Mouse (Mus musculus) midbrain, embryonic 13.5 days (tissue): ENCODE measurements at regions not wholly inside any gene's neighbourhood (a gene's known extent, or its start where the extent isn't known, plus 50 kb on each side); places are given as distances from the start of the nearest gene placed in this dataset.

Source experiments
- ATAC-seq: fragments of 200-750 bp; cut with Nextera tagmentation; 2 replicates; pipeline ENCODE4 v1.8.0; 2017; ENCODE audit warnings: mild to moderate bottlenecking, moderate TSS enrichment, moderate library complexity
- H3K27ac ChIP-seq: fragments of 300-500 bp; sonication (generic); 2 replicates; pipeline ENCODE4 v1.5.1; 2015; ENCODE audit warnings: inconsistent platforms, mild to moderate bottlenecking, moderate library complexity
- H3K27me3 ChIP-seq: fragments of 300-500 bp; sonication (generic); 2 replicates; pipeline ENCODE4 v1.6.1; 2015; ENCODE audit warnings: mild to moderate bottlenecking, inconsistent platforms
- H3K36me3 ChIP-seq: fragments of 300-500 bp; sonication (generic); 2 replicates; pipeline ENCODE4 v1.6.1; 2015; ENCODE audit warnings: mild to moderate bottlenecking, inconsistent platforms
- H3K4me1 ChIP-seq: fragments of 300-500 bp; sonication (generic); replicated peaks from 2 replicates; pipeline ENCODE4 v1.6.1; 2015; ENCODE audit warnings: inconsistent platforms
- H3K4me2 ChIP-seq: fragments of 300-500 bp; sonication (generic); replicated peaks from 2 replicates; pipeline ENCODE4 v1.6.1; 2015; ENCODE audit warnings: moderate library complexity, mild to moderate bottlenecking, inconsistent platforms
- H3K4me3 ChIP-seq: fragments of 300-500 bp; sonication (generic); replicated peaks from 2 replicates; pipeline ENCODE4 v1.5.1; 2015; ENCODE audit warnings: mild to moderate bottlenecking, inconsistent platforms
- H3K9ac ChIP-seq: fragments of 300-500 bp; sonication (generic); replicated peaks from 2 replicates; pipeline ENCODE4 v1.6.1; 2015; ENCODE audit warnings: mild to moderate bottlenecking, inconsistent platforms
- H3K9me3 ChIP-seq: fragments of 300-500 bp; sonication (generic); 2 replicates; pipeline ENCODE4 v1.6.1; 2016; ENCODE audit warnings: mild to moderate bottlenecking, inconsistent platforms
- WGBS: fragments of 180-500 bp; shearing (Covaris S2); methylation state at CpG from one replicate; pipeline ENCODE4 v1.1.7; 2015; 5-methylcytosine and 5-hydroxymethylcytosine counted together

DNA sequence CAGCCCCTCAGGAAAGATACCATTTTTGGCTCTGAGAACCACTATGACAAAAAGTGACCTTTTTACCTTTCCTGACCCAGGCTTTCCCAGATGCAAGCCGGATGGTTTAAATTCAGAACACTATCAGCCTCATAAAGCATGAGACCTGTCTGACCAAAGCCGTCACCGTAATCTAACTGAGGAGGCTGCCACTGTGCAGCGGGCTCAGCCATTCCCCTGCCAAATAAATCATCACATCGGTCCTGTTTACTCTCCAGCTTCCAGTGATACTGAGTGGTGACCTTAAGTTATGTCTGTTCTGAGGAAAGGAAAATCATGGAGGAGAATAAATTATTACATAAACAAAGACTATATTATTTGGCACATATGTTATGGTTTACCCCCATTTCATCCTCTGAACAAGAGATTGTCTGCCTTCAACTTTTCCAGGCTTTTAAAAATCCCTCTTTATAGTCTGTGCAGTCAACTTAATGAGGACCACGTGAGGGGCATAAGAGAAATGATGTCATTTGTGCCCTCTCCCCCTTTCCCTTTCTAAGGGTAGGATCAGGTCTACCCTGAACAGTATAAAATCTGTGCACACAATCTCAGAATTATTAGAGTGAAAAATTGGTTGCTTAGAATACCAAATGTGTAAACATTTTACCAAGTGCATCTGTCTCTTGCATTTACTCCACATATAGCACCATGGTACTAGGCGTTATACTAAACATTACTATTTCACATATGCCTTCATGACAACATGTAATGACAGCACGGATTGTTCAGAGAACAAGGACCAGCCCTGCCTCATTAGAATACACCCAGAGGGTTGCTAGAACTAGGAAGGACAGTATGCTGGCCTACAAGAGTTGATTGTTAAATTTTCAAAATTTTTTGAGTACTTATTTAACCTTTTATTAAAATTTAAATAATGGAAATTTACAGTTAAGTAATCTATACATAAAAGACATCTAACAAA lies 401.9 kb upstream of the Xrcc4 start:
- ATAC-seq, result no peak
- Histone ChIP-seq H3K9me3 (no peaks in the 10 kb centered on the region), H3K9ac (no peak overlapping the region), H3K4me1 (no peaks in the 10 kb centered on the region), H3K4me3 (no peak overlapping the region), H3K4me2 (no peak overlapping the region), H3K27me3 (no peaks in the 10 kb centered on the region), H3K27ac (no peak overlapping the region), H3K36me3 (no peaks in the 10 kb centered on the region)
- WGBS, result 64% methylated on average over 8 of the region's 8 CpGs

DNA sequence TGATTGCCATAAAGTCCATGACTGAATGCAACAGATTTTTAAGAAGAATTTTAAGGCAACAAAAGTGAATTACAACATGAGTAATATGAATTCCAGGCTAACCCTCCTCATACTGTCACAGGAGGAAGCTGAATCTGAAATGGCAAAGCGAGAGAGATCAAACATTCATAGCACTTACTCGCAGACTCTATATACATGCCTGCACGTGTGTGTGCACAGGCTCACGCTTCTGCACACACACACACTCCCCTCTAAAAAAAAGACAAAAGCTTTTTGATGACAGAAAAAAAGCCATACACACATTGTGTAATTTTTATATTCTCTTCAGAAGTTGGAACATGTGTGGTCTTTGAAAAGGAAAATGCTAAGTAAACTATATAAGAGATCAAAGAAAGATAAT lies 391.1 kb upstream of the Xrcc4 start:
- 93% methylated on average over 4 of the region's 4 CpGs for WGBS
- no peak overlapping the region for H3K27ac ChIP-seq
- H3K4me2 ChIP-seq, result no peak overlapping the region
- H3K9ac ChIP-seq, result no peak overlapping the region
- ATAC-seq, result no peak
- H3K4me3 ChIP-seq, result no peak overlapping the region
- H3K27me3 ChIP-seq, result no peaks in the 10 kb centered on the region
- no peaks in the 10 kb centered on the region for H3K9me3 ChIP-seq
- no peaks in the 10 kb centered on the region for H3K36me3 ChIP-seq
- H3K4me1 ChIP-seq, result no peaks in the 10 kb centered on the region

DNA sequence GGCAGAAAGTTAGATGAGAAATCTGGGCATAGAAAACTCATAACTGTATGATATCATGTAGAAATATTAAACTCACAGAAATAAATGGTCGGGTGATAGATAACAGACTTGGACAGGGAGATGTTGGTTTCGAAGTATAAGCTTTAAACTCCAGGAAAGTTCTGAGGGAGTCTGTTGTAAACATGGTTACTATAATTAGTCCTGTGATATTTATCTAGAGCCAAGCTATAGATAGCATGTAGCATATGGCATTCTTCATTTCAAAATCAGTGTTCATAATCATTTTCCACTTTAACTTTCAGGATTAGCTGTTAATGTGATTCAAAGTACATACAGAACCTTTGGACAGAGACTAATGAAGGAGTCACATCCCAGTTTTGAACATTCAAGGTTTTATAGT lies 387.5 kb upstream of the Xrcc4 start:
- no peak overlapping the region for H3K27ac ChIP-seq
- H3K4me1 ChIP-seq, result no peaks in the 10 kb centered on the region
- no peak overlapping the region for H3K4me3 ChIP-seq
- no peaks in the 10 kb centered on the region for H3K27me3 ChIP-seq
- no peak for ATAC-seq
- H3K4me2 ChIP-seq, result no peak overlapping the region
- H3K9me3 ChIP-seq, result no peaks in the 10 kb centered on the region
- WGBS, result 93% methylated on average over 2 of the region's 2 CpGs
- no peak overlapping the region for H3K9ac ChIP-seq
- no peaks in the 10 kb centered on the region for H3K36me3 ChIP-seq

DNA sequence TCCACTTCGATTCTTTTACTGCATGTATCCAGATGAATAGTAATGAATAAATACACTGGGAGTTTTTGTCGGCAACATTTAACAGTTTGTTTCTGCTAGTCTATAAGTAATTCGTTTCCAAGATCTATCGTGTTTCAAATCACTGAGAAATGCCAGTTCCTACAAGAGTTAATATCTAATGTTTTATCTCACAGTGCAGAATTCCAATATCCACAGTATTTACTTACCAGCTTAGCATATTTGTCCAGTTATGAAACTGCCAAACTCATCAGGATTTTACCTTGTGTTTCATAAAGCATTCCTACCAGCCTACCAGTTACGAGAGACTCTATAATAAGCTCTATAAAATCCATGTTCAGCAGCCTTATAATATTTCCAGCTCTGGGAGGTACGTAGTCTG lies 385.1 kb upstream of the Xrcc4 start:
- Histone ChIP-seq H3K9me3 (no peaks in the 10 kb centered on the region), H3K4me2 (no peak overlapping the region), H3K36me3 (no peaks in the 10 kb centered on the region), H3K4me1 (no peaks in the 10 kb centered on the region), H3K4me3 (no peak overlapping the region), H3K27ac (no peak overlapping the region), H3K9ac (no peak overlapping the region), H3K27me3 (no peaks in the 10 kb centered on the region)
- ATAC-seq, result no peak
- WGBS, result 91% methylated on average over 6 of the region's 6 CpGs

DNA sequence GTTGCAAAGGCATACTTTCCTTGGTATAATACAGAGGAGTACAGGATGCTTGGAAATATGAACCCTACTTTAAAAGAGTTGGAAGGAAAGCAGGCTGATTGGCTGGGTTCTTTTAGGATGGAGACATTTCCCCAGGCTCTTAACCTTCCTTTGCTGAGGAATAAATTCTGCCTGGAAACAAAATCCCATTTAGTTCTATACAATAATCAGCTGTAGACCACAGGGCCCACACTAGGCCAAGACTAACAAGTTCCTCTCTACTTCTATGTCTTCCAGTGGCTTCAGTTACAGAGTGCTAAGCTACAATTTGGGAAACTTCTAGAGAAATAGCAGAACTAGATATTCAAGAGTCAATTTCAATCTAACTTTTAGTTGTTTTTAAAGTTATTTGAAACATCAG lies 384.6 kb upstream of the Xrcc4 start:
- Histone ChIP-seq H3K27me3 (no peaks in the 10 kb centered on the region), H3K27ac (no peak overlapping the region), H3K9me3 (no peaks in the 10 kb centered on the region), H3K4me1 (no peaks in the 10 kb centered on the region), H3K9ac (no peak overlapping the region), H3K4me2 (no peak overlapping the region), H3K36me3 (no peaks in the 10 kb centered on the region), H3K4me3 (no peak overlapping the region)
- no peak for ATAC-seq

DNA sequence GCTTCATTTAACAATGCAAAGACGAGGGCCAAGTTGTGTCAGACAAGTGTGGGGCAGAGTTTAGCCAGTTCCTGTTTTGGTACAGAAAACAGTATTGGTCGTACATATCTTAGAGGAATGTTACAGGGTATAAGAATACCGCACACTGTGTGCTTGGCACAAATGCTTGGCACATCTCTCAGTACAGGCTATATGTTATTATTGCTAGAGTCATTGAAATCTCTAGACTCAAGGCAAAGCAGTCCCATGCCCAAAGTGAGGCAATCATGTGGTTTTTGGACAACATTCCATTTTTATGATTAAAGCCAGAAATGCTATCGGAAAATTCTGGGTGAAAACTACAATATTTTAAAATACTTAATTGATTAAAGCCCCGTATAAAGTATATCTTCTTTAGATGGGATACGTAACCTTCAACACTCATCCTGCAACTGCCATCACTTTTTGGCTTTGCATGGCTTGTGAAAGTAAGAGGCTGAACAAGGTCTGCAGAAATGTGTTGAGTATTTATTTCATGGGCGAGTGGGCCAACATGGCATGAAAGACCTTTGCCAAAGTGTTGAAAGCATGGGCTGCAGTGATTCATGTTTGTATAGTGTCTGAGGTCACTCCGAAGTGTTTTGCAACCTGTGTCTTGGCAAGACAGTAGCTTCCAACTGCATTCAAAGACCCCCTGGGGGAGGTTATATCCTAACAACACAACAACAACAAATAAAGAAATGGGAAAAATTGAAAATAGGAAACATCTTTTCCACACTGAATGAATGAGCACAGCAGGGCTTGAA lies 383.8 kb upstream of the Xrcc4 start:
- H3K27ac ChIP-seq, result no peak overlapping the region
- no peak overlapping the region for H3K4me3 ChIP-seq
- no peak overlapping the region for H3K9ac ChIP-seq
- H3K4me2 ChIP-seq, result no peak overlapping the region
- no peak for ATAC-seq
- no peaks in the 10 kb centered on the region for H3K36me3 ChIP-seq
- no peaks in the 10 kb centered on the region for H3K4me1 ChIP-seq
- WGBS, result 84% methylated on average over 8 of the region's 8 CpGs
- no peaks in the 10 kb centered on the region for H3K9me3 ChIP-seq
- no peaks in the 10 kb centered on the region for H3K27me3 ChIP-seq

DNA sequence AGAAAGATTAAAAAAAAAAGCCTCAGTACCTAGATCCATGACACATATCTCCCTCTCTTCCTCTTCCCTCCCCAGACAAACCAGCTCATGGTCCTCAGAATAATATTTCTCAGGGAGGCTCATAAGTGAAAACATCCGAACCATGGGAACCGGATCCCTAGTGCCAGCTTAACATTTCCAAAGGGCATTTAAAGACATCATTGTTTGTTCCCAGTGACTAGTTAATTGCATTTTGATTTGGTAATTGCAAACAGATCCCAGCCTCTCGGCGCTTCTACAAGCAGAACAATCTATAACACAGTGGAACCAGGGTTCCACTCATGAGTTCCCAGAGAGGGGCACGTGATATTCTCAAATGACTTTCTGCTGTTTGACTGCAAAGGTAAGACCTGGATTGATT lies 376.7 kb upstream of the Xrcc4 start:
- Histone ChIP-seq H3K36me3 (no peaks in the 10 kb centered on the region), H3K27ac (no peak overlapping the region), H3K9me3 (no peaks in the 10 kb centered on the region), H3K27me3 (no peaks in the 10 kb centered on the region), H3K4me2 (no peak overlapping the region), H3K9ac (no peak overlapping the region), H3K4me3 (no peak overlapping the region), H3K4me1 (no peaks in the 10 kb centered on the region)
- 77% methylated on average over 5 of the region's 5 CpGs for WGBS
- no peak for ATAC-seq

DNA sequence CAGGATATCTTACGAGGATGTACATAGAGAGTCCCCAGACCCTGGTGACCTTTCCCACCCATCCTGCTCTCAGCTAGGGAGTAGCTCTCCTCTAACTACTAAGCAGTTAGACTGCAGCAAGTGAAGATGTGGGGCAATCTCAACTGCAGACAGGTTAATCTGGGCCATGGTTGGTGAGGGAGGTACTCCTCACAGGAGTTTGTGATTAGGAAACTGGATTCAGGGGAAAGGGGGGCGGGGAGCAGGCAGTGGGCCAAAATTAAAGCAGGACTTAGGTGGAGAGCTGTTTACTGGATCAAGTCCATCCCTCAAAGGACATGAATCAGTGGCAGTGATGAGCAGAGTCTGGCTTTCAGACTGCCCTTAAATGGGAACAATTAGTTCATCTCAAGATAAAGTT lies 374.6 kb upstream of the Xrcc4 start:
- no peaks in the 10 kb centered on the region for H3K27me3 ChIP-seq
- H3K4me2 ChIP-seq, result no peak overlapping the region
- no peak for ATAC-seq
- no peaks in the 10 kb centered on the region for H3K4me1 ChIP-seq
- no peaks in the 10 kb centered on the region for H3K36me3 ChIP-seq
- H3K9ac ChIP-seq, result no peak overlapping the region
- 81% methylated on average over 2 of the region's 2 CpGs for WGBS
- no peaks in the 10 kb centered on the region for H3K9me3 ChIP-seq
- no peak overlapping the region for H3K4me3 ChIP-seq
- no peak overlapping the region for H3K27ac ChIP-seq

DNA sequence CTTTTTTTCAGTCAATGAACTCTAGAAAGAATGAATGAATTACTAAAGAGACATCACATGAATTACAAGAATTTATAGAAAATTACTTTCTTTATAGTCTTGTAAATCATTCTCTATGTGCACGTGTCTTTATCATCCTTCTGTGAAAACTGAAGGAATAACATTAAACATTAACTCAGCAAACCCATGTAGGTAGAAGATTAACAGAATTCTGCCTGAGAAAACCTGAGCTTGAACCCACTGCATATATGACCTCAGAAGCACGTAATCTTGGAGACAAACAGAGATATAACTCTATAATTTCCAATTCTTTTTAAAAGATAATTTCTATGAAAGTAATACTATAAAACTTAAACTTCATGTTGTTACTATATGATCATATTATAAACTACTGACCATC lies 374.0 kb upstream of the Xrcc4 start:
- Histone ChIP-seq H3K36me3 (no peaks in the 10 kb centered on the region), H3K27ac (no peak overlapping the region), H3K4me1 (no peaks in the 10 kb centered on the region), H3K4me3 (no peak overlapping the region), H3K4me2 (no peak overlapping the region), H3K9ac (no peak overlapping the region), H3K27me3 (no peaks in the 10 kb centered on the region), H3K9me3 (no peaks in the 10 kb centered on the region)
- ATAC-seq, result no peak
- WGBS, result 84% methylated on average over 2 of the region's 2 CpGs

DNA sequence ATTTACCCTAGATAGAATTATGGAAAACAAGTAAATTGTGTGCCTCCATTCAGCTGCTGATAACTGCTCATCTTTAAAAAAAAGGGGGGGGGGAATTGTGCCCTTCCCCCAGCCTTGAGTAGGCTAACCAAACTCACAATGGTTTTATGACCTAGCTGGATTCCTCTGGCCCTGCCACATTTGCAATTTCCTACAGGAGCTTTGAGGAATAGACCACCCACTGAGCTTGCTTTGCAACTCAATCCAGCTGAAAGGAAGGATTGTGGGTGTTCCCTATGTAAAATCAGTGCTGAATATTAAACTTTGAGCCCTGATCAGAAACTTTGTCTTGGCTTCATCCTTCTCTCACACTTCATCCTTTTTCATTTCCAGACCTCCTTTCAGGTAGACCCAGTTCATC lies 365.2 kb upstream of the Xrcc4 start:
- no peak overlapping the region for H3K9ac ChIP-seq
- H3K36me3 ChIP-seq, result no peaks in the 10 kb centered on the region
- 0 out of 2 replicates have a peak, but pooled peaks cover 5% of the 10 kb centered on the region for H3K9me3 ChIP-seq
- H3K4me3 ChIP-seq, result no peak overlapping the region
- no peaks in the 10 kb centered on the region for H3K27me3 ChIP-seq
- H3K27ac ChIP-seq, result no peak overlapping the region
- ATAC-seq, result no peak
- H3K4me1 ChIP-seq, result no peaks in the 10 kb centered on the region
- no peak overlapping the region for H3K4me2 ChIP-seq

DNA sequence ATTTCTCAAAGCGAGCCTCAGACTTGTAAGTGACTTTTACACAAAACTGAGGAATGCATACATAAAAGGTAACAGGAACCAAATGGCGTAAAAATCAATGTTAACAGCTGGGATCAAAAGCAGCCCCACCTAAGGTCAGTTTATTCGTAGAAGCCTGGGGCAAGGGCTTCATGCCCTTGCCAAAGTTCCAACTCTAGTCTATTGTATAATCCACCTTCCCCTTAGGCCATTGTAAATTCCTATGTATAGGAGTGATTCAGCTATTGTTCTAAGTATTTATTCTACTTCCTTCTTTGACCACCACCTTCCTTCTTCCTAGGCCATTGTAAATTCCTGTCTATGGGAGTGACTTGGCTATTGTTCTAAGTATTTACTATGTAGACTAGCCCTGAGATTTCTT lies 337.5 kb upstream of the Xrcc4 start:
- Histone ChIP-seq H3K36me3 (no peaks in the 10 kb centered on the region), H3K4me2 (no peak overlapping the region), H3K27ac (no peak overlapping the region), H3K4me3 (no peak overlapping the region), H3K9ac (no peak overlapping the region), H3K27me3 (no peaks in the 10 kb centered on the region), H3K9me3 (no peaks in the 10 kb centered on the region), H3K4me1 (no peaks in the 10 kb centered on the region)
- no peak for ATAC-seq
- 96% methylated on average over 3 of the region's 3 CpGs for WGBS

DNA sequence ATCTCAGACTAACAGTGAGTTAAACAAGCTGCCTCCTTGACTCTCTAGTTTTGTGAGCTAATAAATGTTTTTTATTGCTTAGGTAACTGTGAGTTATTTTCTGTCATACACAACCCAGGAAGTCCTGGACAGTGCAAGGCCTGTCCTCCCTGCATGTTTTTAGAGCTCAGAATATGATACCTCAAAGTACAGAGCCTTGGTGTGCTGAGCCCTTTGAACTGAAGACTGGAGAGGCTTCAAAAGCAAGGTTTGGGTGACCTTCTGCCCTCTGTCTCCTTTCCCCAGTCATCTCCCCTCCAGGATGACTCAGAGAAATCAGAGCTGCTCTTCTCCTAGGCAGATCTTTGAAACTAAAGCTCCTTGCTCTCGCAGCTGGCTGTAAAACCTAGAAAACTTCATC lies 336.0 kb upstream of the Xrcc4 start:
- no peaks in the 10 kb centered on the region for H3K36me3 ChIP-seq
- no peaks in the 10 kb centered on the region for H3K4me1 ChIP-seq
- ATAC-seq, result no peak
- WGBS, result 79% methylated on average over 1 of the region's 1 CpGs
- no peak overlapping the region for H3K4me3 ChIP-seq
- no peak overlapping the region for H3K9ac ChIP-seq
- H3K4me2 ChIP-seq, result no peak overlapping the region
- H3K9me3 ChIP-seq, result no peaks in the 10 kb centered on the region
- no peak overlapping the region for H3K27ac ChIP-seq
- no peaks in the 10 kb centered on the region for H3K27me3 ChIP-seq
